Mouse (Mus musculus): ENCODE data around the gene Zfp462.

- no peak for TF ChIP-seq CTCF (IDR thresholded peaks at IDR 0.05; ENCODE audit: low read depth)
- no peak for TF ChIP-seq EP300 (IDR thresholded peaks at IDR 0.05; ENCODE audit: low read depth)
Observed at GRCm38 (mm10) chr4:55013563-55014248, 68.9 kb downstream of the Zfp462 start.
